Mouse (Mus musculus) T-cell, adult 2 months (primary cell): ENCODE results near the gene Srgap2.
A peak's percentile ranks its signal among the peaks of the same experiment; 100 is the strongest.

ENCODE experiments used
- DNase-seq: peaks from one replicate; pipeline ENCODE4 v3.0.0; 2022; ENCODE audit warnings: low spot score

Srgap2 gene

GRCm38 (mm10) chr1:131473631-131474118, 53.5 kb downstream of the Srgap2 start:
- DNase-seq: no peak

GRCm38 (mm10) chr1:131470597-131470996, 56.6 kb downstream of the Srgap2 start:
- DNase-seq: no peak

- DNase-seq: no peak
Observed at GRCm38 (mm10) chr1:131465855-131466254, 61.3 kb downstream of the Srgap2 start.

GRCm38 (mm10) chr1:131463953-131464627, 63.1 kb downstream of the Srgap2 start:
- no peak for DNase-seq

- DNase-seq: no peak
Observed at GRCm38 (mm10) chr1:131462541-131463067, 64.5 kb downstream of the Srgap2 start.

- no peak for DNase-seq
Observed at GRCm38 (mm10) chr1:131460914-131461530, 66.1 kb downstream of the Srgap2 start.

- DNase-seq: no peak
Observed at GRCm38 (mm10) chr1:131455355-131455890, 71.7 kb downstream of the Srgap2 start.

- DNase-seq: no peak
Observed at GRCm38 (mm10) chr1:131454386-131454785, 72.8 kb downstream of the Srgap2 start.

- DNase-seq: no peak
Observed at GRCm38 (mm10) chr1:131453335-131453734, 73.8 kb downstream of the Srgap2 start.

- no peak for DNase-seq
Observed at GRCm38 (mm10) chr1:131448373-131448772, 78.8 kb downstream of the Srgap2 start.

- no peak for DNase-seq
Observed at GRCm38 (mm10) chr1:131447333-131447732, 79.8 kb downstream of the Srgap2 start.

- DNase-seq: peak; percentile 16
Observed at GRCm38 (mm10) chr1:131446577-131446976, 80.6 kb downstream of the Srgap2 start.

- no peak for DNase-seq
Observed at GRCm38 (mm10) chr1:131438556-131438955, 88.6 kb downstream of the Srgap2 start.

GRCm38 (mm10) chr1:131437975-131438374, 89.2 kb downstream of the Srgap2 start:
- no peak for DNase-seq

- no peak for DNase-seq
Observed at GRCm38 (mm10) chr1:131436609-131437008, 90.5 kb downstream of the Srgap2 start.

- no peak for DNase-seq
Observed at GRCm38 (mm10) chr1:131431456-131432246, 95.5 kb downstream of the Srgap2 start.

GRCm38 (mm10) chr1:131427140-131427821, 99.9 kb downstream of the Srgap2 start:
- DNase-seq: peak; percentile 13

- DNase-seq: no peak
Observed at GRCm38 (mm10) chr1:131423061-131423460, 104.1 kb downstream of the Srgap2 start.

GRCm38 (mm10) chr1:131421113-131421512, 106.0 kb downstream of the Srgap2 start:
- no peak for DNase-seq

GRCm38 (mm10) chr1:131420660-131421059, 106.5 kb downstream of the Srgap2 start:
- no peak for DNase-seq

GRCm38 (mm10) chr1:131419307-131419706, 107.8 kb downstream of the Srgap2 start:
- DNase-seq: no peak
